Comparison of ENCODE assay signal across 19 mouse cellular contexts in genomic region chr9:68409786-68410185, GRCm38 (mm10).
DNase-seq lines count a peak whose midpoint lies in the region; ATAC-seq lines count a peak whose summit lies in the region.
"Had no signal": no experiment of that assay in that cellular context is flagged by ENCODE, and none has a peak within 500 bp of the region (broad histone marks: within the 10 kb centered on the region; RNA-seq: fewer than 3 reads in every experiment).

No protein-coding gene starts in this region.

- ATAC-seq in CD4-positive, CD25-positive, alpha-beta regulatory T cell, adult 4 months, result no peak
- ATAC-seq: forebrain, embryonic 13.5 days; forebrain, embryonic 16.5 days; hindbrain, embryonic 16.5 days; intestine, embryonic 15.5 days; Patski had no signal

- DNase-seq in adrenal gland, adult (ENCODE audit: inconsistent age in 2 of 2, low spot score in 1 of 2), result peak; percentile 88 to 93
- no peak for DNase-seq in adrenal gland, postnatal 4 days (ENCODE audit: low spot score in 2 of 2)
- DNase-seq in adrenal gland, adult 2 months, result peak; percentile 86
- DNase-seq in adrenal gland, postnatal 14 days, result peak; percentile 77
- DNase-seq in cerebellum, postnatal 10 days, result no peak
- DNase-seq: cerebellum, adult 11-12 months; cerebellum, adult 8-10 months; cerebellum, postnatal 14 days; gastrocnemius, postnatal 10 days; gastrocnemius, postnatal 36 days; heart, postnatal 10 days; heart, postnatal 36 days; kidney, adult 11 months had no signal

Comparison
In these comparisons a context has a peak if more than half of its experiments do, and no peak if none do; other contexts are left out.
1. DNase-seq: peak in adrenal gland, adult (2 of 2), adrenal gland, adult 2 months (single experiment) and adrenal gland, postnatal 14 days (single experiment); none in adrenal gland, postnatal 4 days (0 of 2) and cerebellum, postnatal 10 days (0 of 2).